Mouse (Mus musculus) lung, embryonic 16.5 days (tissue): ENCODE measurements around the gene Actn1. TPM values are rescaled to one million over a fixed set of nuclear protein-coding genes. Genes with fewer than 3 reads are reported as not detected.

ENCODE experiments used
- ATAC-seq: fragments of 200-750 bp; cut with Nextera tagmentation; 2 replicates; pipeline ENCODE4 v1.8.0; 2017; ENCODE audit warnings: low read depth, mild to moderate bottlenecking, moderate library complexity
- H3K27ac ChIP-seq: fragments of 300-500 bp; sonication (generic); 2 replicates; pipeline ENCODE4 v1.5.1; 2014; ENCODE audit warnings: mild to moderate bottlenecking, control low read depth, low read length
- H3K27me3 ChIP-seq: fragments of 300-500 bp; sonication (generic); 2 replicates; pipeline ENCODE4 v1.6.1; 2014; ENCODE audit warnings: low read depth, low read length, mixed read lengths; ENCODE audit not compliant: control insufficient read depth, insufficient read depth
- H3K36me3 ChIP-seq: fragments of 300-500 bp; sonication (generic); 2 replicates; pipeline ENCODE4 v1.6.1; 2014; ENCODE audit warnings: low read length; ENCODE audit not compliant: control insufficient read depth, insufficient read depth
- H3K4me1 ChIP-seq: fragments of 300-500 bp; sonication (generic); replicated peaks from 2 replicates; pipeline ENCODE4 v1.6.1; 2014; ENCODE audit warnings: low read length, mixed read lengths; ENCODE audit not compliant: control insufficient read depth, insufficient read depth
- H3K4me2 ChIP-seq: fragments of 300-500 bp; sonication (generic); 2 replicates; pipeline ENCODE4 v1.6.1; 2014; ENCODE audit warnings: low read depth, low read length, control low read depth
- H3K4me3 ChIP-seq: fragments of 300-500 bp; sonication (generic); 2 replicates; pipeline ENCODE4 v1.5.1; 2014; ENCODE audit warnings: mild to moderate bottlenecking, low read length, control low read depth
- H3K9ac ChIP-seq: fragments of 300-500 bp; sonication (generic); 2 replicates; pipeline ENCODE4 v1.6.1; 2014; ENCODE audit warnings: low read length, control low read depth
- H3K9me3 ChIP-seq: fragments of 300-500 bp; sonication (generic); 2 replicates; pipeline ENCODE4 v1.6.1; 2016; ENCODE audit warnings: low read length; ENCODE audit not compliant: control insufficient read depth
- WGBS: fragments of 180-500 bp; shearing (Covaris S2); extraction: QIAGEN DNeasy Blood & Tissue Kit; methylation state at CpG from one replicate; pipeline ENCODE4 v1.1.7; 2014; 5-methylcytosine and 5-hydroxymethylcytosine counted together
- polyA plus RNA-seq: library from polyadenylated mRNA; unstranded; fragments of >200 nt; fragmentation: Nextera tagmentation; extraction: Ambion mirVana; gene quantifications from 2 replicates; pipeline ENCODE4 v1.2.1, GENCODE M21; 2015

Gene Actn1
- polyA plus RNA-seq, 1 experiment from 2014 or later: 49.9 TPM

DNA sequence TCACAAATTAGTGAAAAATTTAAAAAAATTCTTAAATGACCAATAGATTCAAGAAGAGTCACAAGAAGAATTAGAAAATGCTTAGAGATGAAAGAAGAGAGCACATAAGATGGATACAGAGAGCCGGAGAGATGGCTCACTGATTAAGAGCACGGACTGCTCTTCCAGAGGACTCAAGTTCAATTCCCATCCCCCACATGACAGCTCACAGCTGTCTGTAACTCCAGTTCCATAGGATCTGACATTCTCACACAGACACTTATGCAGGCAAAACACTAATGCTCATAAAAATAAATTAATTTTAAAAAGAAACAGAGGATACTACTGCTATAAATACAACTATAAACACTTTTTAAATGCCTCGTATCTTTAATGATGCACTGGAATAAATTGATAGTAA is 115.3 kb downstream of the Actn1 start:
- WGBS: 46% methylated on average over 3 of the region's 3 CpGs
- H3K36me3 ChIP-seq: no peaks in the 10 kb centered on the region
- no peak overlapping the region for H3K9ac ChIP-seq
- peaks cover 23% of the 10 kb centered on the region for H3K4me1 ChIP-seq
- H3K4me3 ChIP-seq: no peak overlapping the region
- H3K4me2 ChIP-seq: no peak overlapping the region
- no peak for ATAC-seq
- H3K27me3 ChIP-seq: no peaks in the 10 kb centered on the region
- no peak overlapping the region for H3K27ac ChIP-seq
- H3K9me3 ChIP-seq: no peaks in the 10 kb centered on the region

DNA sequence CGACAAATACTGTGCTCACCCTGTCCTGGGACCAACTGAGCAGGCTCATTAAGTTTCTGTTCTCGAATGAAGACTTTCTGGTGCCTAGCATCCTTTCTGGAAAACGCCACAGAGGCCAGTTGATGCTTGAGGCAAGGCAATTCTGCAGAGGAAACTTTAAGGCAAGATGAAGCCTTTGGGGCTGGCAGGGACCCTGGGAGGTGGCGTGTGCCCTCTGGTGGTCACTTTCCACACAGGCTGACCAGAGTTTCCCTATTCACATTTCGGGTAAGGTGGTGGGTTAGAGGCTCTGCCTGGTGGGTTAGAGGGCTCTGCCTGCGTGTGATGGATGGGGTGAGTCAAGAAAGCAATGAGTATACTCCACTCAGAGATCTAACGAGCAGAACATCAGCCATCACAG is 118.7 kb downstream of the Actn1 start:
- Histone ChIP-seq H3K27me3 (no peaks in the 10 kb centered on the region), H3K9ac (no peak overlapping the region), H3K4me1 (peaks cover 14% of the 10 kb centered on the region), H3K27ac (no peak overlapping the region), H3K36me3 (no peaks in the 10 kb centered on the region), H3K4me3 (no peak overlapping the region), H3K9me3 (no peaks in the 10 kb centered on the region), H3K4me2 (no peak overlapping the region)
- ATAC-seq: peak; percentile 43; the same call in 1 of the 2 replicates
- WGBS: 14% methylated on average over 7 of the region's 7 CpGs

DNA sequence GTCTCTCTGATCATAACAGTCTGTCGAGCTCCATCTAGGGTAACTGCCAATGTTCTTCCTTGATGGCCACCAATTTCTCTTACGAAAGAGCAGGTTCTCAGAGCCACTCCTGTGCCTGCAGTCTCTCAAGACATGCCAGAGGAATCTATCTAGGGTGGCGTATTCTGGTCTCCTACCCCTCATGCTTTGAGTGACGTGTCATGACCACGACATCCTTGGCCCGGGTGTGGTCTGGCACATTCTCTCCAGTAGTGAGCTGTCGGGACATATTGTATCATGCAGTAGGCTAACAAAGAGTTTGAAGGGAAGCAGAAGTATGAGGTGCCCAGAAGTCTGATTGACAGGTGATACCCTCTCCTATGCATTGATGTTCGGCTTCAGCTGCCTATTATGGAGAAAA is 119.2 kb downstream of the Actn1 start:
- Histone ChIP-seq H3K4me3 (no peak overlapping the region), H3K27ac (no peak overlapping the region), H3K4me1 (peaks cover 16% of the 10 kb centered on the region), H3K9ac (no peak overlapping the region), H3K27me3 (no peaks in the 10 kb centered on the region), H3K4me2 (no peak overlapping the region), H3K36me3 (no peaks in the 10 kb centered on the region), H3K9me3 (no peaks in the 10 kb centered on the region)
- ATAC-seq: no peak
- WGBS: 75% methylated on average over 8 of the region's 8 CpGs

DNA sequence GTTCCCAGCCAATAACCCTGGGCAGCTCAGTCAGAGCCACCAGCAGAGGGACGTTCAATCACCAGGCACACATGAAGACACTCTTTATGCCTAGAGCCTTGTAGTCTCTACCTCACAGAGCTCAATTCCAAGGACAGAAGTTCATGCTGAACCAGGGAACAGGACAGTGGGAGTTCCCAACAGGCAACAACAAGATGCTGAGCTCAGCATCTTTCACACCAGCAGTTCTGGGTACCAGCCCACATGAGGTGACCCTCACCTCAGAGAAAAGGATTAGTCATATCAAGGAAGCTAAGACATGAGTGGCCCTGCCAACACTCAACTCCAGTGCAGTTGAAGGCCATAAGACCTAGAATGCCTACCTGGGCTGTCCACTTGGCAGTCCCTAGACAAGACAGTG is 122.4 kb downstream of the Actn1 start:
- H3K4me1 ChIP-seq: peaks cover 11% of the 10 kb centered on the region
- no peaks in the 10 kb centered on the region for H3K9me3 ChIP-seq
- ATAC-seq: no peak
- 71% methylated on average over 1 of the region's 1 CpGs for WGBS
- no peak overlapping the region for H3K9ac ChIP-seq
- no peak overlapping the region for H3K4me3 ChIP-seq
- no peaks in the 10 kb centered on the region for H3K36me3 ChIP-seq
- no peak overlapping the region for H3K27ac ChIP-seq
- H3K27me3 ChIP-seq: no peaks in the 10 kb centered on the region
- H3K4me2 ChIP-seq: no peak overlapping the region

DNA sequence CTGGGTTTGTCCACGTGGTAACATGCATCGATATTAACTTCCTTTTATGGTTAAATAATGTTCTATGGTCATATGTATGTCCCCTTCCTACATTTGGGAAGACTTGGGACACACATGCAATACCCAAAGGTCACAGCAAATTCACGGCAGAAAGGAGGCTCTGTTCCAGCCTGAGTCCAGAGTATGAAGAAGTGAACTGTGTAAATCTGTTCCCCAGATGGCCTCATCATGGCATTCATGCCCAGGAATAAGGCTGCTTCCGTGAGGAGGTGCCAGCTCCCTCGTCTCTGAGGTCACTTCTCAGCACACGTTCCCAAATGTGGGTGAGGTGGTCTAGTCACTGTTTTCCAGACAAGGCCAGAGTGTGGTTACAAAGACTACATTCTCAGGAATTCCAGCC is 122.9 kb downstream of the Actn1 start:
- peaks cover 12% of the 10 kb centered on the region for H3K4me1 ChIP-seq
- no peaks in the 10 kb centered on the region for H3K36me3 ChIP-seq
- no peak overlapping the region for H3K4me2 ChIP-seq
- 82% methylated on average over 6 of the region's 6 CpGs for WGBS
- H3K27ac ChIP-seq: no peak overlapping the region
- no peak for ATAC-seq
- no peaks in the 10 kb centered on the region for H3K27me3 ChIP-seq
- no peaks in the 10 kb centered on the region for H3K9me3 ChIP-seq
- no peak overlapping the region for H3K4me3 ChIP-seq
- no peak overlapping the region for H3K9ac ChIP-seq

DNA sequence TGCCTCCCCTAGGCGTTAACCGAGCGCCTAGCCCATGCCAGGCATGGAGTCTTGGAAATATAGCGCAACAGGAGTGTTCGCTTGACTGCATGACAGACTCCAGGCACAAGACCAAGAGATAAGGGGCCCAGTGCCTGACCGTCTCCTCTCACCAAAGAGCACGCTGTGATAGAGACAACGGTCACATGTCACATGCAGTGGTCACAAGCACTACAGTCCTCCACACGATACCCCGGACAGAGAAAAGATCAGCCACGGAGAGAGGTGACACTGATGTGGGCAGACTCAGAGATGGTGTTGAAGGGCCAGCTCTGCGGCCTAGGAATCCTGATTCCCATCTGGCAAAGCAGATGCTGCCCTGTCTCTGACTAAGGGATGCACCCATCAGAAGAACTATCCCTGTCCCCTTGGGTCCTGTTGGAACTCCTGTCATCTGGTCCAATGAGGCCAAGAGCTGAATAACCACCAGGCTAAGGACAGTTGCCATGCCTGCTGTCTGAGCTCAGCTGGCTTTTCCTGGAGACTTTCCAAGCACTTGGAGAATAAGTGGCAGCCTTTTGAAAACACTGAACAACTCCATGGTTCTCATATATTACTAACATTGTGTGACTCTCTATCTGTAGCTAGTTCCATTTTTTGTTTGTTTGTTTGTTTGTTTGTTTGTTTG is 123.8 kb downstream of the Actn1 start:
- no peak overlapping the region for H3K4me2 ChIP-seq
- H3K4me1 ChIP-seq: peaks cover 21% of the 10 kb centered on the region
- 57% methylated on average over 12 of the region's 12 CpGs for WGBS
- no peak overlapping the region for H3K27ac ChIP-seq
- H3K9ac ChIP-seq: no peak overlapping the region
- H3K9me3 ChIP-seq: no peaks in the 10 kb centered on the region
- H3K27me3 ChIP-seq: no peaks in the 10 kb centered on the region
- H3K36me3 ChIP-seq: no peaks in the 10 kb centered on the region
- H3K4me3 ChIP-seq: no peak overlapping the region
- ATAC-seq: no peak

DNA sequence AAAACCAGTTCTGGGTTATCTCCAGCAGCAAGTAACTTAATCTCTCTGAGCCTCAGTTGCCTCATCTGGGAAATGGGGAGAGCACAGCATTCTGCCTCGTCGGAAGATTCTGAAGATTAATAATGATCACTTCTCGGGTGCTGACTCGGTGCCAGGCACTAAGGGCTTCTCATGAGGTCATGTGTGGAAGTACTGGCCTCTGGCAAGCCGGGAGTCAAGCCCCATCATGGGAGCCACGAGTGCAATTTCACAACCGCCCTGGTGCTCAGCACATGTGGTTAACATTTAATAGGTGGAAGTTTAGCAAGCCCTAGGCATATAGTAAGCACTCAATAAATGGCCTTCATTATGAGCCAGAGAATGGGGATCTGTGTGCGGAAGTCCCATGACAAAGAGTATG is 125.0 kb downstream of the Actn1 start:
- Histone ChIP-seq H3K27ac (no peak overlapping the region), H3K27me3 (no peaks in the 10 kb centered on the region), H3K9me3 (no peaks in the 10 kb centered on the region), H3K4me3 (no peak overlapping the region), H3K4me1 (peaks cover 30% of the 10 kb centered on the region), H3K9ac (no peak overlapping the region), H3K36me3 (no peaks in the 10 kb centered on the region), H3K4me2 (no peak overlapping the region)
- ATAC-seq: no peak
- 87% methylated on average over 8 of the region's 8 CpGs for WGBS

DNA sequence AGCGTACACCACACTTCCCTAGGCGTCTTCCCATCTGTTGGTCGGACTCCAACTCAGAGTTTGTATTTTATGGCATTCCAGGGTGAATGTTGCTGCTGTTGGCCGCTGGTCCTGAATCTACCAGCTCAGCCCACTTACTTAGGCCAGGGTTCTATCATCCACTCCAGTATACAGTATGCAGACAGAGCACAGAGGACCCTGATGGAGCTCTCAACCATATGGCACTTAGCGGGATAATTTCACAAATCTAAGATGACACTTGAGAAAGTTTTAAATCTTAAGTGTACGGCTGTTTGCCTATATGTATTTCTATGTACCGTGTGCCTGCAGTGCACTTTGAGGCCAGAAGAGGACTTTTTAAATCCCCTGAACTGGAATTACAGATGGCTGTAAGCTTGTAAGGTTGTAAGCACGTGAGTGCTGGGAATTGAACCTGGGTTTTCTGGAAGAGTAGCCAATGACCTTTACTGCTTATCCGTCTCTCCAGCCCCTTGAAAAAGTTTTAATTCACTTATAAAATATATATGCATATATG is 127.1 kb downstream of the Actn1 start:
- ATAC-seq: peak; percentile 19; the same call in 1 of the 2 replicates
- Histone ChIP-seq H3K9me3 (no peaks in the 10 kb centered on the region), H3K9ac (peak overlapping the region; percentile 92), H3K27ac (peak overlapping the region; percentile 99), H3K4me1 (peaks cover 39% of the 10 kb centered on the region), H3K27me3 (no peaks in the 10 kb centered on the region), H3K4me3 (no peak overlapping the region), H3K4me2 (peak overlapping the region; percentile 75), H3K36me3 (no peaks in the 10 kb centered on the region)
- 33% methylated on average over 9 of the region's 9 CpGs for WGBS

DNA sequence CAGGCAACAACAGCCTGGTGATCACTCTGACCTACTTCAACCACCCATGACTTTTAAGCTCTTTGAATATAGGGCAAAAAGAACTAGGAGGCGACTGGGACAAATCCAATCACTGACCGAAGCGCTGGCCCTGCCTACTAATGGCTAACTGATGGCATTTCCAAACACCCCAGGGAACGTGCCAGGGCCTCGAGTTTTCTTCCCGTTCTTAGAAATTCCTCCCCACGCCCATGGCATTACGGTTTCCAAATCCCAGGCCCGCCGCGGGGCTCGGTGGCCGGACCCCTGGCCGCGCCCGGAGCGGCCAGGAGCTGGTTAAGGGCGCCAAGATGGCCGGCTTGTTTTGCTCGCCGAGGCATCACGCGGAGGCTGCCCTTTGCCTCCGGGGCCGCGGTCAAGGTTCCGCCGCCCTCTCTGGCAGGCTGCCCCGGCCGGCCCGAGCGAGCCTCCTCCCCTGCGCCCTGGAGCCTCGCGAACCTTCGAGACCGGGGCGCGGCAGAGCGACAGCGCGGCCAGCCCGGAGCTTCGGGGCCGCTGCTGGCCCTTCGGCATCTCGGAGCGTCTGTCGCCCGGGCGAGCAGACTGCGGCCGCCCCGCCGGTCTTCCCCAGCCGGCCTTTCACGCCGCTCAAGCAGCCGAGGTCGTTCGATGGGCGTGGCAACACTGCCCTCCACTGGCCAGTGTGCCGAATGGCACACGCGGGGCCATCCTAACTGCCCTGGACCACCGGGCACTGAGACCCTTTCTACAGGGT is 127.7 kb downstream of the Actn1 start:
- peak overlapping the region; percentile 99 for H3K27ac ChIP-seq
- H3K4me3 ChIP-seq: peak overlapping the region; percentile 65
- H3K36me3 ChIP-seq: no peaks in the 10 kb centered on the region
- H3K4me2 ChIP-seq: peak overlapping the region; percentile 75
- H3K9ac ChIP-seq: peak overlapping the region; percentile 92
- no peaks in the 10 kb centered on the region for H3K9me3 ChIP-seq
- H3K27me3 ChIP-seq: no peaks in the 10 kb centered on the region
- H3K4me1 ChIP-seq: peaks cover 39% of the 10 kb centered on the region
- peak; percentile 89 for ATAC-seq
- WGBS: under 1% methylated on average over 57 of the region's 66 CpGs
